Mouse (Mus musculus): ENCODE measurements around the gene Gmpr.

DNA sequence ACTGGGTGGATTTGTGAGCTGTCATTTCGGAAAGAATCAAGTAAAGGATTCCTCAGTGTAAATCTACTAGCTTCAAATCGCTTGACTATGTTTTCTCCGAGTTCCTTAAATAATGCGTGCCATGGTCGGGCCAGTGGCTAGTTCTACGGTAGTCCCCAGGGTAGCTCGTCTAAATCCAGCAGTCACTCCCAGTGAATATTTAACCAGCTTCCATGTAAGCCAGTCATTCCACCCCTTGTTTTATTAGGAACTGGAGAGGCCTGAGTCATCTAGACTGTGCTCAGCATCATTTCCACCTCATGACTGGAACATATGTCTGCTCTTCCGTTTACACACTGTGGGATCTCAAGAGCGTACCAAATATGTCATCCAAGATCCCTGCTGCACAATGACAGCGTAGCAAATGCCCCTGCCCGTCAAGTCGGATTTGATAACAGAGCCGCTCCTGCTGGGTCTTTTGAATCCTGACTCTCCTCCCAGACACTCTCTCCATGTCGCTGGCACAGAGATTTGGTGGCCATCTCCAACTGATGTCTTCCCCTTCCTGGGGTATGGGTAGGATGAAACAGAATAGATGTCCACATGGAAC lies 45.8 kb upstream of the Gmpr start:
- TF ChIP-seq CTCF (IDR thresholded peaks at IDR 0.05; ENCODE audit: low read depth, low read length) (no peak), POLR2A (IDR thresholded peaks at IDR 0.05; ENCODE audit: borderline replicate concordance, low read depth, low read length) (no peak)
